In genomic region chr2:164312599-164312998, GRCm38 (mm10) we compare ENCODE assay signal across 15 mouse cellular contexts. TPM values are rescaled to one million over a fixed set of nuclear protein-coding genes. Genes with fewer than 3 reads are reported as not detected.
"Had no signal": no experiment of that assay in that cellular context is flagged by ENCODE, and none has a peak within 500 bp of the region (broad histone marks: within the 10 kb centered on the region; RNA-seq: fewer than 3 reads in every experiment).

No protein-coding gene starts in this region.

- DNase-seq: kidney, adult 2 months; kidney, postnatal 25 days; layer of hippocampus, postnatal 36 days; liver, postnatal 0 days; lung, postnatal 10 days; lung, postnatal 36 days; retina, postnatal 1 day; spleen, adult 18-20 months; thymus, adult 18-20 months; thymus, postnatal 36 days had no signal

RNA-seq across cellular contexts. Expression of gene Svs6, which starts 4.0 kb away (rescaled TPM):
- total RNA-seq: layer of hippocampus, adult 8-10 months; layer of hippocampus, postnatal 10 days; layer of hippocampus, postnatal 36 days; left cerebral cortex, postnatal 36 days; monocyte, adult 5-6 weeks; neutrophil, adult 5-6 weeks had no signal

RNA-seq across cellular contexts. Expression of gene Svs5, which starts 19.9 kb away (rescaled TPM):
- total RNA-seq: layer of hippocampus, adult 8-10 months; layer of hippocampus, postnatal 10 days; layer of hippocampus, postnatal 36 days; left cerebral cortex, postnatal 36 days; monocyte, adult 5-6 weeks; neutrophil, adult 5-6 weeks had no signal

RNA-seq across cellular contexts. Expression of gene Svs3a, which starts 23.5 kb away (rescaled TPM):
- total RNA-seq: layer of hippocampus, adult 8-10 months; layer of hippocampus, postnatal 10 days; layer of hippocampus, postnatal 36 days; left cerebral cortex, postnatal 36 days; monocyte, adult 5-6 weeks; neutrophil, adult 5-6 weeks had no signal

RNA-seq across cellular contexts. Expression of gene Svs4, which starts 34.3 kb away (rescaled TPM):
- total RNA-seq: layer of hippocampus, adult 8-10 months; layer of hippocampus, postnatal 10 days; layer of hippocampus, postnatal 36 days; left cerebral cortex, postnatal 36 days; monocyte, adult 5-6 weeks; neutrophil, adult 5-6 weeks had no signal

RNA-seq across cellular contexts. Expression of gene Svs3b, which starts 56.2 kb away (rescaled TPM):
- total RNA-seq: layer of hippocampus, adult 8-10 months; layer of hippocampus, postnatal 10 days; layer of hippocampus, postnatal 36 days; left cerebral cortex, postnatal 36 days; monocyte, adult 5-6 weeks; neutrophil, adult 5-6 weeks had no signal
